Mouse (Mus musculus) layer of hippocampus, adult 9-10 months (tissue): ENCODE data around the gene Lmf1.

ENCODE experiments used
- DNase-seq: peaks from one replicate; pipeline ENCODE4 v3.0.0; 2022; ENCODE audit warnings: low spot score

The Lmf1 gene

DNA sequence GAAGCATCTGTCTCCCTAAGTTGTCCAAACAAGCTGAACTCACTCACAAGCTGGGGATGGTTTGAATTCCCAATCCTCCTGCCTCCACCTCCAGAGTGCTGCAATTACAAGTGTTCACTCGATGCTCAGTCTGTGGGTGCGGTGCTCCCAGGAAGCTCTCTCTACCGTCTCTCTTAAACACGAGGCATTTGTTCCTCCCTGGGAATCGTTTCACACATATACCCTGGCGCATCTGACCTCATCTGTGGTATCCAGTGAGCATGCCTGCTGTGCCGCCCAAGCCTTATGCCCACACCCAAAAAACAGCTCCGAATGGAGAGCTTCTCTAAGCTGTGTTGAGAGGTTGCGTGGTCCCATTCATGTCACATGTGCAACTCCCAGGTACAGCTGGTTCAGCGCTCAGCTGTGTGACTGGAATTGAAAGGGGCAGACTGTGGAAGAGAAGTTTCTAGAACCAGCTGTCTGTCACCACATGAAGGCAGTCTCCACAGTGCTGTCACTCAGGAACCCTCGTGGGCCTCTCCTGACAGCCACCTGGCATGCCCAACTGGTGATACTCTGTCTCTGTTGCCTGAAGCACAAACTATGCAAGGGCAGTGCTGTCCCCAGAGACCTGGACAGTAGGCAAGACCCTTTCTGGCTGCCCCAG, 29.4 kb downstream of the Lmf1 start:
- no peak for DNase-seq

DNA sequence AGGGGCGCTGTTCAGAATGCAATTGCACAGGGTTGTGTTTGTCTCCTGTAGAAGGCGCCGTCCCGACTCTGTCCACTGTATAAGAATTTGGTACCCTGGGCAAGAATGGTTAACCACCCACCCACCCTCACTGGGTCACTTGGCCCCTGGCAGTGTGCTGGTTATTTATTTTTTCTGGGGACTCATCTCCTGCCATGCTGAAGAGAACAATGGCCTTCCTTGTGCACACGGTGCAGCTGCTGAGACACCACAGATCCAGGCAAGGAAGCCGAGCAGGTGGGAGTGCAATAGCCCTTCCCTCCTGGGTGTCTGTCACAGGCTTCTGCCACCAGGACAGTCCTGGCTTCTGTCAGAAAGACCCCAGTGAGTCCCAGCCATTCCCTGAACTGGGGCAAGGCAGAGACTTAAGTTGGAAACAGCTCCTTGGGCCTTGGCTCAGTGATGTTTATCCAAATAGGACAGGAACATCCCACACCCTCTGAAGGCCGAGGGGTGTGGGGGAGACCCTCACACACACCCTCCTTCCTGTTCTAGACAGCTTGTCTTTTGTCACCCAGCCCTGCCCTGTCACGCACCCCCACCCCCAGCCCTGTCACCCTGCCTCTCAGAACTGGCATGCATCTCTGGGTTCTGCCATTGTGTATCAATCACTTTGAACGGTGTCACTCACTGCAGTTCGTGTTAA, 30.1 kb downstream of the Lmf1 start:
- no peak for DNase-seq

DNA sequence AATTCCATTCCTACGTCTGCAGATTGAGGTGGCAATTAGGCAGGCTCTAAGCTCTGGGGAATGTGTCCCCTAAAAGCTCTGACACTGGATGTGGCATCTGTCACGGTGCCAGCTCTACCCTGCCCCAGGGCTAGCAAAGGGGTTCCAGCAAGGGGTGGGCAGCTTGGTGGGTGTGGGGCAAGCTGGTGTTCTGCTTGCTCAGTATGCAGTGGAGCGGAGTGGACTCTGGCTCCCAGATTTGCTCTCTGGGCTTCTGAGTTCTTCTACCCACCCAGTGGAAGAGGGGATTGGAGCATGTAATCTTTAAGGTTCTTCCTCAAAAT, 30.6 kb downstream of the Lmf1 start:
- no peak for DNase-seq

DNA sequence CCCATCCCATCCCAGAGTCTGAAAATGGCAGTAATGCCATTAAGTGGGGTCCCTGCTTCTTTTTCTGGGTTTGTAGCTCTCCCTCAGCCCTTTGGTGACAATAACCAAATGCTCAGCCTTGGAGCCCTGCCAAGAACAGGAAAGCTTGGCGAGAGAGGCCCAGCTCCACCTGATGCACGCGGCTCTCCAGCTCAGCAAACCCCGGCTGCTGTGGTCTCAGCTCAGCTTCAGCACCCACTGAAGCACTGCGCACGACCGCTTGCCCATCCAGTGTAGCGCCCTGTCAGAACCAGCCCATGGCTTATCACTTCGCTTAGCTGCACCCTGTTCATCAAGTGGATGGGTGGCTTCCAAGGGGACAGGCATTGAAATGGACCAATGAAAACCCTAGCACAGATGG, 31.3 kb downstream of the Lmf1 start:
- no peak for DNase-seq

DNA sequence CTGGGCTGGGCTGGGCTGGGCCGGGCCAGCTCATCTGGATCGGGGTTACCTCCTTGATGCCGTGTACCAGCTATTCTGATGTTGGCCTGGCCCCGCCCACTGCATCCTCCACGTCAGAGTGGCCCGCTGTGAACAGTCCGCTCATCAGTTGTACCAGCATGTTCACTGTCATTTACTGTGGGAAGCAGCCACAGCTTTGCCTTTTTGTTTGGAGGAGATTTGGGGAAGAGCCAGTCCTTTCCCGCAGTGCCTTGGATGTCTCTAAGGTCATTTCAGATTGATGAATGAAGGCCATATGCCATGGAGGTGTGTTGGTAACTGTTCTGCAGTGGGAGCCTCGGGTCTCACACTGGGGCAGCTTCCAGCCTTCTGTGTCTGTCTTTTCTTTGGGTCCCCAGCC, 33.7 kb downstream of the Lmf1 start:
- no peak for DNase-seq

DNA sequence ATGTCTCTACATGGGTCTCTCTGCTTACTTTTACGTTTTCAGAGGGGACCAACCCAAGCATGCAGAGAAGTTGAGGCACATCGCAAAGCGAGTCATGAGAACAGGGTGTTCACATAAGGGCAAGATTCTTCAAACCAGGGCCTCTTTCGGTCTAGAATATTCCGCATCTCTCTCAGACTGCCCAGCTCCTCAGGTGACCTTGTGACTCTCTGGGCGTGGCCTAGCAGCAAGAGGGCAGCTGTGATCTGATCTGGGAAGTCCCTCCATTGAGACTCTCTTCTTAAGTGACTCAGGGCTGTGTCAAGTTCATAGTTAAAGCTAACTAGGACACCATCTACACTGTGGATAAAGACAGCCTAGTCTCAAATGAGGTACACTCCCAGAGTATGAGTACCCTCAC, 34.4 kb downstream of the Lmf1 start:
- DNase-seq = no peak

DNA sequence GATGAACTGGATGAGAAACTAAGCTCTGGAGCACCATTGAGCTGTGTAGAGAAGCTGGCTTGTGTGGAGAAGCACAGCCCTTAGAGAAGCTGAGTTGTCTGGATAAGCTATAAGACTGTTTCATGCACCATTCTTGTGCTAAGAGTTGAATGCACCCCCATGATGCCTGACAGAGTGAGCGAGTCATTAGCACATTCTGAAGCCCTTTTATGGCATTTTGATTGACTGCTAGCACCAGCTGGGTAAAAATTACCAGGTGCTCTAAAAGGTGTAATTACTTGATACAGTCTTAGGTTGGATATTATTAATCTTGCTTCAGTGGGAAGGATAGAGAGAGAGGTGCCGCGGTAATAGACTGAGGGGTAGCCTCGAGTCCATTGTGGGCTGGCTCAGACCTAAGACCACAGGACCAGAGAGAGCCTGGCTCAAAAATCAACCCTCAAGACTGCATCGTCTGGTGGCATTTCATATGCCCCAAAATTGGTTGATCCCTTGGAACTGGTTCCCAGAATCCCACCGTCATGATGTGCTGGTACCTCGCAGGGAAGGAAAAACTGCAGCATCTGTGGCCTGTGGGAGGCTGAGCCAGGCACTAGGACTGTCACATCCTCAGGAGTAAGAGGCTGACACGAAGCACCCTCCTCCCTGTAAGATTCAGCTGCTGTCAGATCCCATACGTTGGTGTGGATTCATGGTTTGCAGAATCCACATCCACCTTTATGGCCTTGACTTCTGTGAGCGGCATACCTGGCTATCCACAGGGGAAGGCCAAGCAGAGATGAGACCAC, 36.0 kb downstream of the Lmf1 start:
- DNase-seq = no peak

DNA sequence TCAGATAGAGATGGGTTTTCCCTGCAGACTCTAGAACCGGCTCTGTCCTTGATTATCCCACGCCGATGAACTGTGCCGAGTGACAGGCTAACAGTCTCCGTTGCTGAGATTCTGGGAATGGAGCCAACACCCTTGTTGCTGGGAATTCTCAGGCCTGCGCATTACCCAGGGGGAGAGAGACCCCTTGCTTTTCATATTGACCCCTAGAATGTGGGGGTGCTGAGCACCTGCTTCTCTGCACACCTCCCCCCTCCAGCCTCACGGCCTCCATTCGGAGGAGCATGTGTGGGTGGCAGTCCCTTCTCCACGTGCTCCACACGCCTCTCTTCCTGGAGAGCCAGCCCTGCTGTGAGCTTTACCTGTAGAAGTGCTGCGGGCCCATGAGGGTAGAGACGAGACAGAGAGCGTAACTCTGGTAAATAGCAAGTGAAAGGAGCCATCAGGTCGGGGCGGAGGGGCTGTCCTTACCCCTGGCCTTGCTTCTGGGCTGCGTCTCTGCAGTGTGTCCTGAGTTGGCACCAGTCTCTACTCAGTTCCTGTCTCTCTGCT, 39.7 kb downstream of the Lmf1 start:
- DNase-seq = no peak

DNA sequence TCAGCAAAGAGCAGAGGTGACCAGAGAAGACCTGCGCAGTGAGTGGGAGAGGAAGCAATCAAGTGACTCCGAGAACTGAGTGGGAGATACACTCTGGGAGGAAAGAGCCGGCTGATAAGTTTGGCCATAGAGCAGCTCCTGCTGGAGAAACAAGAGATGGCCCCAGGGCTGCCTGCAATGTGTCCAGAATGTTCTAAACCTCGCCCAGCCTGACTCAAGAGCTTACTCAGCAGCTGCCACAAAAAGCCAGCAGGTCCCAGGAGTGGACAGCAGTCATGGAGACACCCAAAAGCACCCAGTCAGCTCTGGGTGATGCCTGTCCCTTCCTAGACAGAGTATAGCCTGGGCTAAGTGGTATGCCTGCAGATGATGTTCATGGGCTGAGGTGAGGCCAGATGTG, 44.6 kb downstream of the Lmf1 start:
- DNase-seq = no peak

DNA sequence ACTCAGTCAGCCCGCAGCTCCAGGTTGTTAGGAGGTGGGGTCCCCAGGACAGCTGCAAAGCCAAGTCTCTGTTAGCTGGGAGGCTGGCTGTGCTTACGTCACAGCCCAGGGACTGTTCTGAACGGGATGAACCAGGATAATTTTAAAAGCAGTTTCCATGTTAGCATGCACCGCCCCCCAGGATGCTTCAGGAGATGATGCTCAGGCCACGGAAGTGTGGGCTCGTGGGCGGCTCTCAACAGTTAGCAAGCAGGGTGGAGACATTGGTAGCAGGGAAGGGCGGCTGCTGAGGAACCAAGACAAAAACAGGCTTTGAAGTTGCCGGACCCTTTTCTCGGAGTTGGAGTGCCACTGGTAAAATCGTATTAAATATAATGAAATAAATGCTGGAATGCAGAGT, 45.0 kb downstream of the Lmf1 start:
- no peak for DNase-seq

DNA sequence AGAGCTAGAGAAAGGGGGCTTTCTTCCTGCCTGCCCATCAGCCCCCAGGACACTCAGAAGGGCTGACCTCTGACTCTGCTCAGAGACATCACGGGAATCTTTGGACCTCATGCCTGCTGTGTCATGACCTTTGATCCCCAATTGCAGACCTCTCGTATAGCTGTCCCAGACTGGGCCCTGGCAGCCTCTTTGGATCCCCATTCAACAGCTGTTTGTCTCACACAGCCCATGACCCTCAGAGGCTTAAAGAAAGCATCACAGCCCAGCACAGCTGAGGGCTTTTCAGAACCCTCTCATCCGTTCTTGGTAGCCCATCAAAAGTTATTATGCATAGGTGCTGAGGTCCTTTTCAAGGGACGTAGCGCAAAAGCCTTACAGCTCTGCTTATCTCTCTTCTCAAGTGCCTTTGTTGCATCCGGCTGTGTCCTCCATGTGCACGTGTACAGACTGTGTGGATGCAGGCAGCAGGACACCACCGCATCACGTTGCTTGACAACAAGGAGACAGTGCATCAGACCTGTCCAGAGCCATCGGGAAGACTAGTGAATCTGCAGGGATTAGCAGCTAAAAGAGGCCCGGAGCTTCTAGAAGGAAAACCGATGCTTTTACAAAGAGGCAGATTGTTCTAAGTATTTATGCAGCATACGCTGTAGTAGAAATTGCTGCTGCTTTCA, 45.7 kb downstream of the Lmf1 start:
- DNase-seq = no peak

DNA sequence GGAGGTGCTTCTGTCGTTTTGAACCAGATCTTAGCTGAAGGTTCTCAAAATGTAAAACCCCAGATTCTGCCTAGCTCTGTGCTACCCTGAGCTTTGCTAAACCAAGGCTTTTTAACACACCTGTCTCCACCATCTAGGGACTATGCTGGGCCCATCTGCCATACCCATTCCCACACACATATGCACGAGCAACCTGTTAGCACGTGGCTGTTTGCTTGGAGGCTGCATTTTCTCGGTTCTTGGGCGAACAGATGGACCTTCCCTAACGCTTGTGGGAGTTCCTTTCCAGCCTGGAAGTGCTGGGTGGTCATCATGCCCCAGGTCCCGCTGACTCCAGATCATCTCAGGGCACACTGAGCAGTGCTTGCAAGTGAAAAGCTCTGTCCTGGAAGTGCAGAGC, 46.4 kb downstream of the Lmf1 start:
- no peak for DNase-seq

DNA sequence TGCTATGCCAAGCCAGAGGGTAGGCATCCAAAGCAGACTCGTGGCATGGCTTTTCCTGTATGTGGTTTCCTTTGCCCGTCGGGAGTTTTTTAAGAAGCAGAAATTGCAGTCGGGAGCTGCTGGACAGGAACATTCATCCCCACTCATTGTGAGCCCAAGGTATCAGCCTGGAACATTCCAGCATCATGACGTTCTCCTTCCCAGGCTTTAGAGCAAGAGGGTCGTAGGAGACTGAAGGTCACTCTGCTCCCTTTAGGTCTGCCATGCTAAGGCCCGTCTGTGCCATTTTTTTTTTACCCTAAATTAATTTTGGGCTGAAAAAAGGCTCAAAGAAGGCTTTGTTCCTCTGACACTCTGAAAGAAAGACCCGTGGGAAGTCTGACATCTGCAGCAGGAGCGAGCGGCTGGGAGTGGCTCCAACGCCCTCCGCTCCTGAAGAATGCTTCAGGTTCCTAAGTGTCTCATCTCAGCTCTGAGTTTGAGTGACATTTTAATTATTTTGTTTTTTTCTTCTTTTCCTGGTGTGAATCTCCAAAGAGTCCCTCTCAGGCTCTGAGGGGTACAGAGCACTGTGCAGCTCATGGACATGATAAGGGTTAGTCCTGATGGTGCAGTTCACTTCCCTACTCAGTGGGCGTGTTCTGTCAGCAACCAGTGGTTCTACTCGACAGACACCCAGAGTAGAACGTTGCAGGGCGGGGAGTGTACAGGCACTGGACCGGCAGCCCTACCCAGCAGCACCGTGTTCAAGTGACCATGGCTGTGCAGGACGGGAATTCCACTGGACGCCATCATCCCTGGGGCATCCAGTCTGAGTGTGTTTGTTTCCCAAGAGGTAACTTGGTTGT, 47.5 kb downstream of the Lmf1 start:
- DNase-seq = no peak

DNA sequence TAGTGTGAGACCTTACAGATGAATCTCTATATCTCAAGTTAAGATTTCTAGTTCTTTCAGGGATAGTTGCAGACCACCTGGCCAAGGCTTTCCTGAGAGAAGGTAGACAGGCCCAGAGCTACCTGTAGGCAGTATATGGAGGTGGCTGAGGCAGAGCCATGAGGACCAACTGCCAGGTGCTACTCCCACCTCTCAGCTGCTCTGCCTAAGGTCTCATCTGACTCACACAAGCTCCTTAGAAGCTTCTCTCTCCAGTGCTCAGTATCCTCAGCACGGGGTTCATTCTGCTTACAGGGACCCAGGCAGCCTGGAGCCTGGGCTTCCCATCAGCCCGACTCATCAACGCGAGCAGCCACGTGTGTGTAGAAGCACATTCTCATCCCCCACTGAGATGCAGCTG, 51.4 kb downstream of the Lmf1 start:
- DNase-seq = no peak

DNA sequence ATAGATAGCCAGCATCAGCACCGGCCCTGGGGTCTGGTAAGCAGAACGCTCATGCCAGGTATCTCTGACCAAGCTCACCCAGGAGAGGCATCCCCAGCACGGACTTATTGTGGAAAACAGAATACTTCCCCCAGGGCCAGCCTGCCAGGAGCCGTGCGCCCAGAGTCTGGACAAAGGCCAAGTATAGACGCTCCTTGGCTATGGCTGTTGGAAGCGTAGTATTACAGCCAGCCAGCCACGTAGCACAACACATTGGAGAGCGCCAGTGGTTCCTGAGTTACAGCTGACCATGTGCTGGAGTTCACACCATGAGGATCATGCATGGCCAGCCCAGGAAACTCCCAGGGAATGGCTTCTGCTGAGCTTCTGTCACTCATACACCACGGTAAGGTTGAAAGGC, 55.2 kb downstream of the Lmf1 start:
- no peak for DNase-seq

DNA sequence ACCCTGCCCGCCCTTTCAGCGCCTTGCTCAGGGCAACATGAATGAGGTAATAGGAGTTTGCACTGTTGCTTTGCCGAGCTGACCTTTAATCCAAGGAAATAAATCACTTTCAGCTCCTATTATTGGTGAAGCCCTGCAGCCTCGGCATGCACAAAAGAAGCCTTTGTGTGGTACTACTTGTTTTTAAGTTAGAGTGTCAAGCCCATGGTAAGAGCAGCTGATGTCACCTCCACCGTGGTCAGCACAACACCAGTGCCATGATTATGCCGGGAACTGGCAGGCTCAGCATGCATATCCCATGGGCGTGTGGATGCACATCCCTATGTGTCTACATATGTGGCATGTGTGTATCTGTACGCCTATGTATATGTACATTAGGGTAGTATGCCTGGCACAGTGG, 56.5 kb downstream of the Lmf1 start:
- DNase-seq = no peak

DNA sequence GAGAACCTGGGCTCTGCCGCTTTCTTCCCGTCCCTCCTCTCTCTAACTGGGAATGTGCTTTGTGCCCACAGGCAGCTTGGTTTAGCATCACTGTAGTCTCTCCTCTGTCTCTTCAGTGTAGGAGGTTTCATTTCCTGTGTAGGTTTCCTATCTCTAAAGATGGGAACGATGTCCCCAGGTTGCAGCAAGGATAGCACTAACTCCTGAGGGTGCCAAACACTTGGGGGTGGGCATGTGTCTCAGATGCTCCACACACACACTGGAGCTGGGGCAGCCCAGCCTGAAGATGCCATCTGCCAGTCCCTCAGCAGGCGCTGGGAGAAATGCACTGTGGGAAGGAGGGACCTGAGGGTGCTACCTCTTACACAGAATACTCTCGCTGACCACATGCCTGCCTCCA, 56.9 kb downstream of the Lmf1 start:
- no peak for DNase-seq

DNA sequence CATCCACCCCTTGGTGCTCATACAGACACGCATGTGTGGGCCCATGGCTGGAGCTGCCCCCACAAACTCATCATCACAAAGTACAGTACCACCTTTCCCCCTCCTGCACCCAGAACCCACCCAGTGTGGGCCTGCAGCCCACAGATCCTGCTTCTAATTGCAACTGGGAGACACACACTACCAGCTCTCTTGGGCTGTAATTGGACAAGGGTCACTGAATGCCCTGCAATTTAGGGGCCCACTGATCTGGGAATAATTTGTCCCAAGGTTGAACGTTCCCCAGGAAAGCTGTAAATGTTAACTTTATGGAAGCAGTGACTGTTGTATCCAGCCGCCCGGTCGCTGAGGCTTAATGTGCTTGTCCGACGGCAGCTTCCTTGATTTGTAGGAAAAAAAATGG, 59.1 kb downstream of the Lmf1 start:
- no peak for DNase-seq

DNA sequence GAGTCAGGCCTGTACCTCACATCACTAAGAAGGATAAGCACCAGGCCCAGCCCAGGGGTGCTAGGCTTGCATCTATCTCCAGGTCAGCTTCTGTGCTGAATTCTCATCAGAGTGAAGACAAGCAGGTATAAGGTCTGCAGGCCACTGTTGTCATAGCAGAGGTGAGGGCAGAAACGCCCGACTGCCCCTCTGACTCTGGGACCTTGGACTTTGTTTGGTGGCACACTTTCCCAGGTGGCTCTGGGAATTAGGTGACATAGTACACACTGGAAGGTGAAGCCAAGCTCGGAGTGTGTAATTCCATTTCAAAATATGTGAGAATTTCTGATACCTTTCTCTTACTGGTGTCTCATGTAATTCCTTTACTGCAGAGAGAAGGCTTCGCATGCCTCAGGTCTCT, 59.6 kb downstream of the Lmf1 start:
- no peak for DNase-seq

DNA sequence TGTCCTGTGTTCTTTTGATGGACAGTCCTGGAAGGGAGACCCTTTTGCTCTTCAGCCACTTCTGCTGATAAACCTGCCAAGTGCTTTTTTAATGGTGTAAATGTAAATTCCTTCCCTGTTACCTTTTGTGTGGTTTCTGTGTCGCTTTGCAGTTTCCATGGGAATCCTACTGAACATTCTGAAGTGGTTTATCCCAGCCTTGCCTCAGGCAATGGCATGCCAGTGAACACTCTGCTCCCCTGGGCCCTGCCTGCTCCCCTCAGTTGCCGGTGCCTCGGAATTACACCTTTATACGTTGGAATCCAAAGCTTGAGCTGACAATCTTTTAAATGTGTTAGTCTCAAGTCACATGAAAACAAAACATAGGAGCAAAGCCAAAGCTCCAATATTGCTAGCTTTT, 62.1 kb downstream of the Lmf1 start:
- DNase-seq = no peak

DNA sequence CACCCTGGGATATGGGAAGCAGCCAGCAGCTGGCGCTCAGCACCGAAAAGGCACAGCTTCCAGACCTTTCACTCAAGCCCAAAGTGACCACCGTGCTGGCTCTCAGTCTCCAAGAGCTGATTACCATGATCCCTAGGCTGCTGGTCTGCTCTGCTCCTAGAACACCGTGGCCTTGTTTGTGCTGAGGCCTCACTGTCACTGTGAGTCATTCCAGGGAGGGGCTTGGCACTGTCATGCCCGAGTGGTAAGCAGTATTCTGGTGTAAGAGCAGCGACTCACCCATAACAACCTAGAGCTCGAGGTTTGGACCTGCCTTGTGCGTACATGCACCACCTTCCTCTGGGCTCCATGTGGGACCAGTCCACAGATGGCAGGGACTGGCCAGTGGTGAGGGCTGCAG, 63.1 kb downstream of the Lmf1 start:
- DNase-seq = no peak
